Mouse (Mus musculus): Measurements from ENCODE around the gene Lax1. TPM values are rescaled to one million over a fixed set of nuclear protein-coding genes. Genes with fewer than 3 reads are reported as not detected.

Gene Lax1
- total and polyA plus RNA-seq, 3 experiments = 14.2 to 15.6 (median 14.9) TPM

- DNase-seq (ENCODE audit: extremely low read depth) = no peak
- peaks cover 11 to 26% of the 10 kb centered on the region in 2 experiments for H3K4me1 ChIP-seq (ENCODE audit: control insufficient read depth in 1 of 2, insufficient read depth in 2 of 2)
- in situ Hi-C loops (cut with MboI; ENCODE audit: low pct_ligation_motif_present, low pct_unique_long_range_greater_than_20kb, low sequenced_read_pairs) (no loop called here), dilution Hi-C loops (cut with MboI; ENCODE audit: extremely low pct_ligation_motif_present, extremely low pct_unique_long_range_greater_than_20kb, low sequenced_read_pairs) (no loop called here)
- no peak overlapping the region for H3K4me2 ChIP-seq (ENCODE audit: insufficient read depth, low read depth, poor library complexity, severe bottlenecking)
- no peaks in the 10 kb centered on the region for H3K9me3 ChIP-seq (replicated peaks; ENCODE audit: low read length)
- H3K79me2 ChIP-seq (replicated peaks; ENCODE audit: control insufficient read depth, extremely low read depth, insufficient read depth, poor library complexity, severe bottlenecking) = peaks cover 23% of the 10 kb centered on the region
- H3K27ac ChIP-seq (ENCODE audit: insufficient read depth, low read depth) = no peak overlapping the region
- H3K9ac ChIP-seq (ENCODE audit: insufficient read depth, low read depth) = no peak overlapping the region
- no peak for TF ChIP-seq ZMIZ1 (IDR thresholded peaks at IDR 0.05; ENCODE audit: low read depth, low read length)
- TF ChIP-seq JUND (conservative IDR thresholded peaks at IDR 0.05; ENCODE audit: low read depth, low read length) = no peak
- TF ChIP-seq TBP (conservative IDR thresholded peaks at IDR 0.05; ENCODE audit: low read depth, low read length) = no peak
- TF ChIP-seq MAZ (IDR thresholded peaks at IDR 0.05; ENCODE audit: low read depth, low read length) = no peak
- TF ChIP-seq ZKSCAN1 (IDR thresholded peaks at IDR 0.05; ENCODE audit: borderline replicate concordance, low read depth, low read length) = no peak
- no peak for TF ChIP-seq CHD2 (IDR thresholded peaks at IDR 0.05; ENCODE audit: low read length)
- no peak for TF ChIP-seq JUN (IDR thresholded peaks at IDR 0.05; ENCODE audit: insufficient read depth, low read depth, low read length)
- TF ChIP-seq NELFE (IDR thresholded peaks at IDR 0.05; ENCODE audit: low read depth, low read length) = no peak
- TF ChIP-seq IRF4 (IDR thresholded peaks at IDR 0.05; ENCODE audit: low read depth, low read length) = no peak
- no peaks in the 10 kb centered on the region for H3K27me3 ChIP-seq (replicated peaks)
- no peaks in the 10 kb centered on the region for H3K36me3 ChIP-seq (replicated peaks in 1 of 2; ENCODE audit: control insufficient read depth in 1 of 2, insufficient read depth in 1 of 2, low read length in 1 of 2)
- no peak overlapping the region for H3K4me3 ChIP-seq (replicated peaks in 1 of 3; ENCODE audit: low read depth in 2 of 3, low read length in 2 of 3, poor library complexity in 1 of 3)
Observed at GRCm38 (mm10) chr1:133668618-133669017, 21.3 kb downstream of the Lax1 start.

GRCm38 (mm10) chr1:133667721-133668120, 22.2 kb downstream of the Lax1 start:
- no peak overlapping the region for H3K9ac ChIP-seq (ENCODE audit: insufficient read depth, low read depth)
- dilution Hi-C loops (cut with MboI; ENCODE audit: extremely low pct_ligation_motif_present, extremely low pct_unique_long_range_greater_than_20kb, low sequenced_read_pairs) (no loop called here), in situ Hi-C loops (cut with MboI; ENCODE audit: low pct_ligation_motif_present, low pct_unique_long_range_greater_than_20kb, low sequenced_read_pairs) (no loop called here)
- no peak for DNase-seq (ENCODE audit: extremely low read depth)
- no peaks in the 10 kb centered on the region for H3K27me3 ChIP-seq (replicated peaks)
- no peak overlapping the region for H3K4me2 ChIP-seq (ENCODE audit: insufficient read depth, low read depth, poor library complexity, severe bottlenecking)
- H3K4me1 ChIP-seq (ENCODE audit: control insufficient read depth in 1 of 2, insufficient read depth in 2 of 2) = peaks cover 14 to 29% of the 10 kb centered on the region in 2 experiments
- H3K36me3 ChIP-seq (replicated peaks in 1 of 2; ENCODE audit: control insufficient read depth in 1 of 2, insufficient read depth in 1 of 2, low read length in 1 of 2) = no peaks in the 10 kb centered on the region
- H3K27ac ChIP-seq (ENCODE audit: insufficient read depth, low read depth) = no peak overlapping the region
- no peaks in the 10 kb centered on the region for H3K9me3 ChIP-seq (replicated peaks; ENCODE audit: low read length)
- no peak overlapping the region for H3K4me3 ChIP-seq (replicated peaks in 1 of 3; ENCODE audit: low read depth in 2 of 3, low read length in 2 of 3, poor library complexity in 1 of 3)
- H3K79me2 ChIP-seq (replicated peaks; ENCODE audit: control insufficient read depth, extremely low read depth, insufficient read depth, poor library complexity, severe bottlenecking) = peaks cover 23% of the 10 kb centered on the region
- no peak for TF ChIP-seq EP300 (IDR thresholded peaks at IDR 0.05; ENCODE audit: low read length)
- TF ChIP-seq JUND (conservative IDR thresholded peaks at IDR 0.05; ENCODE audit: low read depth, low read length) = no peak
- no peak for TF ChIP-seq MAFK (IDR thresholded peaks at IDR 0.05; ENCODE audit: insufficient replicate concordance, low read length)
- no peak for TF ChIP-seq JUN (IDR thresholded peaks at IDR 0.05; ENCODE audit: insufficient read depth, low read depth, low read length)
- TF ChIP-seq POLR2A (IDR thresholded peaks at IDR 0.05; ENCODE audit: low read depth, low read length) = no peak
- TF ChIP-seq ZC3H11A (IDR thresholded peaks at IDR 0.05; ENCODE audit: low read depth, low read length) = no peak
- TF ChIP-seq PAX5 (IDR thresholded peaks at IDR 0.05; ENCODE audit: low read length) = no peak
- no peak for TF ChIP-seq ZNF384 (IDR thresholded peaks at IDR 0.05; ENCODE audit: low read depth, low read length)
- no peak for TF ChIP-seq MAX (IDR thresholded peaks at IDR 0.05; ENCODE audit: low read length)
- TF ChIP-seq HCFC1 (IDR thresholded peaks at IDR 0.05; ENCODE audit: low read depth, low read length) = no peak
- no peak for TF ChIP-seq USF1 (IDR thresholded peaks at IDR 0.05; ENCODE audit: low read depth, low read length)
- no peak for TF ChIP-seq GABPA (IDR thresholded peaks at IDR 0.05; ENCODE audit: insufficient replicate concordance, low read depth, low read length)
- TF ChIP-seq CTCF (conservative IDR thresholded peaks at IDR 0.05 in 1 of 2, IDR thresholded peaks at IDR 0.05 in 1 of 2; ENCODE audit: low read depth in 2 of 2, low read length in 2 of 2) = no peak
- TF ChIP-seq UBTF (IDR thresholded peaks at IDR 0.05; ENCODE audit: low read depth, low read length) = no peak
- TF ChIP-seq RAD21 (IDR thresholded peaks at IDR 0.05; ENCODE audit: low read depth, low read length) = no peak
- no peak for TF ChIP-seq SMC3 (IDR thresholded peaks at IDR 0.05; ENCODE audit: low read depth, low read length)
- TF ChIP-seq POLR2AphosphoS2 (IDR thresholded peaks at IDR 0.05; ENCODE audit: low read depth, low read length) = no peak

All from CH12.LX (cell line).